Mouse (Mus musculus) common myeloid progenitor, adult 5-6 weeks (primary cell): ENCODE measurements around the gene A230072I06Rik. TPM values are rescaled to one million over a fixed set of nuclear protein-coding genes. Genes with fewer than 3 reads are reported as not detected.

ENCODE experiments used
- ATAC-seq: replicated peaks from 2 replicates; pipeline ENCODE4 v1.8.0; 2016; ENCODE audit warnings: low read depth, mild to moderate bottlenecking, moderate TSS enrichment, inconsistent platforms; ENCODE audit not compliant: poor library complexity, severe bottlenecking
- total RNA-seq: library from RNA; stranded (forward); fragments of 200-1000, 187-1606 nt; gene quantifications from 2 replicates; pipeline ENCODE4 v1.2.3, GENCODE M21; 2017

Gene A230072I06Rik
- total RNA-seq, 1 experiment from 2014 or later: not detected

DNA sequence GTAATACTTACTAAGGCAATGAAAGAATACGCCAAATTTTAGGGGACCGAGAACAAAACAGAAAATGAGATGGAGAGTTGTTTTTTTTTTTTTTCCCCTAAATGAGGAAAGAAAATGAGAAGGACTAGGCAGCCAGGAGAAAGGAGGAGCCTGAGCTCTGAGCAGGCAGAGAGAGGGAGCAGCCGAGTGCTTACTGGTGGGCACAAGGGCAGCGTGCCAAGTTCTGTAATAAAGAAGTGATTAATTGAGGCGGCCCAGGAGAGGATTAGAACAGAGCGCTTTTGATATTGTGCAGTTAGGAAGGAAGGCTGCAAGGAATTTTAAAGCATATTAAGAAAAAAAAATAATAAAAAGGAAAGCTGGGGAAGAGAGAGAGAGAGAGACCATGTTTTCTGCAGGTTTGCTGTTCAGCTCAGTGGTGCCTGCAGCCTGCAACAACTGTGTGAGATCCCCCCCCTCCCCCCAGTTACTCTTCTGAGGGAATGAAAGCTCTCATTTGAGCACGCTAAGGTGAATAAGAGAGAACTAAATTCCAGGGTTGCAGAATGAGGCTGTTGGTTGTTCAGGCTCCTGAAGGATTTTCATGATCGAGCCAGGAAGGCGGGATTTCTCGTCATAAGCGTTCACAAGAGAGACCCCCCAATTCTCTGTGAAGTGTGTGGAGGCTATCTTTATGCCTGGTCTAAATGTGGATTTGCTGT lies 41.3 kb downstream of the A230072I06Rik start:
- ATAC-seq: no peak

DNA sequence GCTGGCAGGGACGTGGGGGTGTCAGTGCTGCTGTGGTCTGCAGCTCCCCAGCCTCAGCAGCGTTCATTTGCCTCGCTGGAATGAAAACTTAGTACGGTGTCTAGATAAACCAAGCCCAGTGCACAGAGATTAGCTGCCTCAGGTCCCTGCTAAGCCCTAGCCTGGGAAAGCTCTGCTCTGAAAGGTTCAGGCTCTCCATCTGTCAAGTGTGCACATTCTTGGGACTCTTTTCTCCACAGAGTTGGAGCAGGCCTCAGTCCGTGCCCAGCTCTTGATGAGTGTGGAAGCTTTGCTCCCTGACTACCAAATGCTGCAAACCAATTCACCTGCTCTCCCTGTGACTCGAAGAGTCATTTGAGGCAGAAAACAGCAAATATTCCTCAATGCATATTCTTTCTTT lies 43.5 kb downstream of the A230072I06Rik start:
- no peak for ATAC-seq

DNA sequence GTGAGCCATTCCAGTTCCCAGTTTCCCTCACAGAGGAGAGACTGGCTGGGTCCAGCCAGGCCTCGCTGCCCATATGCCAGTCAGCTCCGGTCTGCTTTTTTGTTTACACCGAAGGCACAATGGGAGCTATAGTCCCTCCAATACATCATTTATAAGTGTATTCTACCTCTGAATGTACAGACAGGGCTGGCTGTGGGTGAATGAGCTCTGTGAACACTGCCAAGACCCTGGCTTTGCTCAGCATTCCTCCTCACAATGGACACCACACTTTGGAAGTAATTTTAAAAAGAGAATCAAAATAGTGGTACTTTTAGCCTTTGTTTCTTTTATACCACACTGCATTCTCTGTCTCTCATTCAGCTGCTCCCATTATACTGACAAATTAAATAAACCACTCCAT lies 44.6 kb downstream of the A230072I06Rik start:
- no peak for ATAC-seq

DNA sequence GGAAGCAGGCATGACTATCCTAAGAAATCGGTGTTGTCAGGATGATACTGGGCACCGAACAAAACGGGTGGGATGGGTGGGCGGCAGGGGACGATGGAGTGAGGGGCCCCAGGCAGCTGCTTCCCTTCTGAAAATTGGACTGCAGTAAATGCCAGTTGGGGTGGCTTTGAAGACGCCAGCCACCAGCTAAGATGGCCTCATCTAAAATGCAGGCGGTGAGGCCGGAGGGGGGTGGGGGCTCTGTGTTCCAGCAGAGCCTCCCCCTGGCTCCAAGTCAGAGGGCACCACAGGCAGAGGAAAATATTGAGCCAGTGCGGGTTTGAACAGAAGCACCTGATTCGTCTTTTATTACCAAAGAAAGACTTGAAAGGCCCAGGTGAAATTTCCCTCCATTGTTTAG lies 45.9 kb downstream of the A230072I06Rik start:
- no peak for ATAC-seq

DNA sequence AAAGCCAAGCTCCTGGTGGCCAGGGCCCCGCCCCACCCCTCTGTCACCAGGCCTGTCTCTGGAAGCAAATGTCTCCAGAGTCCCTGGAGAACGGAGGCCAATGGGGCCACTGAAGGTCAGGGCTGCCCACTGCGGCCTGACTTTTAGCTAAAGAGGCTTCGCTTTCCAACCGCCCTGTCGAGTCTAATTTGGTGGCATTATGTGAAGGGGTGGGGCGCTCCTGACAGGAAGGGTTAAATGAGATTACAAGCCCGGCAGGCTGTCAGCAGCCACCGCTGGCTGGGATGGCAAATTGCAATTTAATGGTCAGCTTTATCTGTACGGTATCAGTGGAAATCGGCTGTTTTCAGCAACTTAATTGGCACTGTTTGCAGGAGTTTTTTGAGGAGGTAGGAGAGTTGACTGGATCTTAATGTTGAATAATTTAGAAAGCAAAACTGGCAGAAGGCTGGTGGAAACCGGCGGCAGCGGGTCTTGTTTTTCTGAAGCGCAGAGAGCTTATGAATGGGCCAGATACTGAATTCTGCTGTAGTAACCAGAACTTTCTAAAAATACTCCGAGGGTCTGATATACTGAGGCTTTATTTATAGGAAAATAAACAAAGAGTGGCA lies 46.5 kb downstream of the A230072I06Rik start:
- ATAC-seq: no peak

DNA sequence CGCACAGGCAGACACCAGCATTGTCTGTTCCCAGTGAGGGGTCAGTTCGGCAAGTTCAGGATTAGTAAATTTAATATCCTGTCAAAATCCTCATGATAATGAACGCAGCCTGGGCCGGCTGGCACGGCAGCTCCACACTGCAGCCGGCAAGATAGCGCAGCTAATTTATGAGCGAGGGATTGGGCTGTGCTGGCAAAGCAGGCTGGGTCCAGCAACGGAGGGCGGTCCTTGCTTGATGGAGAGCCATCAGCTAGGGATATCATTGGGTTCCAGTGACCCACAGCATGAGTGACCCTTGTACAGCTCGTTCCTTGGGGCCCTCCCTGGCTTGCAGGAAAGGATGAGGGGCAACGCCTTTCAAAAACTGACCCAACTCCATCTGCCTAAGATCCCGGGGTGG lies 48.6 kb downstream of the A230072I06Rik start:
- ATAC-seq: no peak

DNA sequence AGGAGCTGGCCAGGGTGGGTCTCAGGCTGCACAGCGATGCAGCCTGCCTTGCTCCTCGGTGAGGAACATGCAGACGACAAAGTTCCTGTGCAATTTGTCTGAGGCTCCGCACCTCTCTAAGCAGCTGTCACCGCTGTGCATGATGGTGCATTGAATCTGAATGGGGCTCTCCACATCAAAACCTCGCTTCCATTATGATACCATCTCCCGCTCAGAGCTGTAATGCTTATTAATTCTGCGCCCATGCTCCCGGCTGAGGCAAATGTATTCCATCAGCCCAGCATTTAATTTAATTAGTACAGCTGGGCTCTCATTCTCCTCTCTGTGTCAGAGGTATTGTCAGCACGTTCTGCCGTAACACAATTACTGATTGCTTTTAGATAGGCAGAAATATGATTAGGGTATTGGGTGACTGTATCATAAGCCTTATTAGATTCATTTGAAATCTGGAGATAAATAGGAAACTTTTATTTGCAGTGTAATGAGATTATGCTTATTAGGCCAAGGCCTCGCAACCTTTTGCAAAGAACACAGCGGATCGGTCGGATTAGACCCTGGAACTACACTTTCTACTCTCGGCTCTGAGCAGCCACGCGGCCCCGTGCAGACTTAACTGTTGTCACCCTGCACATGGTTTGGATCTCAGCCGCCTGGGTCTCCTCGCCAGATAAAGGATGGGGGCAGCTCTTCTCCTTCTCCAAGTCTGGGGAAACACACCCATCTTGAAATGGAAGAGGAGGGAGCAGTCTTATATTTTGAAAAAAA lies 49.3 kb downstream of the A230072I06Rik start:
- no peak for ATAC-seq

DNA sequence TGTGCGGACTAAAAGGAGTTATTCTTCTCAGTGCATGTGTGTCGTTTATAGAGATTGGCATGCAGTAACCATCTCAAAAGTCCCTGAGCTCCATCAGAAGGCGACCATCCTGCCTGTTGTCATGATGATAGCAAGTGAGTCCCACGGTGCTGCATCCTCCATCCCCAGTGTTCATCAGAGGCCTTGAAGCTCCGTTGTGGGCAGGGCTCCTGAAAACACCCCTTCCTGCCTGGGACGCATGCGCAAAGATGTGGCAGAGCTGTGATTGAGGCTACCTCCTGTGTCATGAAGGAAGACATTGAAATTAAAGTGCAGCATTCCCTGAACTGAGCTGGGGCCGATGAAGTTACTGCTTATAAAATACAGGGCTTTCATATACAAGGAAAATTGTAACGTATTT lies 49.9 kb downstream of the A230072I06Rik start:
- no peak for ATAC-seq

DNA sequence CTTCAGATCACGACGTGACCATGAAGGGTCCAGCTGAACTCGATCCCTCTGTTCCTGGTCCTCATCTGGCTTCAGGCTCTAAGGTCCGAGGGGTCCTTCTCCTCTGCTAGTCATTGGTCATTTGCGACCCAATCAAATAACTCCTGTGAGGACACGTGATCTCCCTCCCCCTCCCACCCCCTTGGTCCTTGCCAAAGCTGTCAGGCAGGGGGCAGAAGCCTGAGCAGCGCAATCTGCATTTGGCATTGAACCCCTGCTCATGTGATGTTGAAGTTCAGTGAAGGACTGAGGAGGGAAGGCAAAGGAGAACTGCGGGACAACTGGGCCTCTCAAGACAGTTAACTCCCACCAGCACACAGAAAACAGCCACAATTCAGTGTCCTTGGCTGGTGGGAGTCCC lies 51.4 kb downstream of the A230072I06Rik start:
- no peak for ATAC-seq

Other genes with a start within 250 kb of the A230072I06Rik start
- gene Sox1, start 116.5 kb downstream of the A230072I06Rik start, total RNA-seq: not detected in 2 replicates